Mouse (Mus musculus): ENCODE results near the gene Sfswap.
A peak's percentile ranks its signal among the peaks of the same experiment; 100 is the strongest.
"Not testable (repeated sequence)": the region's sequence is repeated elsewhere in the genome, so short reads cannot be mapped to it uniquely, and the experiment has no call there.

Gene Sfswap

DNA sequence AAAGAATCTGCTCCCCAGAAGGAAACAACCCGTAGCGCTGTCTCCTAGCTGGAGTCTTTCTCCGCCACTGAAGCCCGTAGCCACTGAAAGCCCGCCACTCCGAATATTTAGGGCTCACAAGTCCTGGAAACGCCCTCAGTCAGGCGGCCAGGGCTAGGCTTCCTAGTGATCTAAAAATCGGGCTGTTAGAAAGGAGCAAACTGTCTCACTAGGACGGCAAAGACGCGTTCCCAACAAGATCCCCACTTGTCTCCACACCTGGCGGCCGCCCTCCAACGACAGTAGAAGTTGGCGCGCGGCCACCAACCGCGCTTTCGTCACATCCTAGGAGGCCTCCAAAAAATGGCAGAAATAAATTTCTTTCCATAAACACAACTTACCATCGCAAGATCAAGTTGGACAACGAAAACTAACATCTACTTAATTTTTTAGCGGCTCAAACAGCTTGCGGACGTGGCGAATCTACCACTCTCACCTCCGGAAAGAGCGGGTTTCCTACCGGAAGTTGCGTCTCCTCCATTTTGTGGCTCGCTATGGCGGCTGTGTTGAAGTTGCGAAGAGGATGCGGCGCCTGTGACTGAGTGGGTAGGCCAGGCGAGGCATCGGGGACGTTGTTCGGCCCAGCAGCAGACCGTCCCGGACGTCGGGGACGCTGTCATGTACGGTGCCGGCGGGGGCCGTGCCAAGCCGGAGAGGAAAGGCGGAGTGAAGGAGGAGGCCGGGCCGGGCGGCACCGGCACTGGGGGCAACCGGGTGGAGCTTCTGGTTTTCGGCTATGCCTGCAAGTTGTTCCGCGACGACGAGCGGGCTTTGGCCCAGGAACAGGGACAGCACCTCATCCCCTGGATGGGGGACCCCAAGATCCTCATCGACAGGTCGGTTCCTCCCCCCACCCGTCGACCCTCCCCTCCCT is at the start of gene Sfswap:
Sfswap (plus strand) TSS at position 500 of the 913 bp plus-strand sequence.
- peak; percentile 90 for DNase-seq (ENCODE audit: low read depth, low spot score)

DNA sequence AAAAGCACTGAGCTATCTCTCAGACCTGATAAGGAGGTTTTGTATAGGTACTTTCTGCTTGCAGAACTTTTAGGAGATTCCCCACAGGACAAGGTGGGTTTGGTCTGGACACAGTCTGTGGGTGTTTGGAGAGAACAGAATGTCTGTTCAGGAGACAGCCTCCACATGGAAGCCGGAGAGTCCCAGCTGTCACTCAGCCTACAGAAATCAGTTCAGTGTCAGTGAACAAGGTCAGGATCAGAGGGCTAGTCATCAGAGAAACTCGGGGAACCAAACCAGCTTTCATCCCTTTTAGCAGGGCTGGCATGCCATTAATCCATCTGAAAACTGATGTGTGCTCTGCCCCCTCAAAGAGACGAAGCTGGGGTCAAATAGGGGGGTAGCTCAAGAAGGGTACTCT is 48.5 kb upstream of the Sfswap start:
- DNase-seq (ENCODE audit: low read depth, low spot score) = no peak

GRCm38 (mm10) chr5:129454802-129455528 is 46.1 kb upstream of the Sfswap start:
- DNase-seq (ENCODE audit: low read depth, low spot score) = no peak

GRCm38 (mm10) chr5:129455529-129455896 is 45.5 kb upstream of the Sfswap start:
- DNase-seq (ENCODE audit: low read depth, low spot score) = no peak

DNA sequence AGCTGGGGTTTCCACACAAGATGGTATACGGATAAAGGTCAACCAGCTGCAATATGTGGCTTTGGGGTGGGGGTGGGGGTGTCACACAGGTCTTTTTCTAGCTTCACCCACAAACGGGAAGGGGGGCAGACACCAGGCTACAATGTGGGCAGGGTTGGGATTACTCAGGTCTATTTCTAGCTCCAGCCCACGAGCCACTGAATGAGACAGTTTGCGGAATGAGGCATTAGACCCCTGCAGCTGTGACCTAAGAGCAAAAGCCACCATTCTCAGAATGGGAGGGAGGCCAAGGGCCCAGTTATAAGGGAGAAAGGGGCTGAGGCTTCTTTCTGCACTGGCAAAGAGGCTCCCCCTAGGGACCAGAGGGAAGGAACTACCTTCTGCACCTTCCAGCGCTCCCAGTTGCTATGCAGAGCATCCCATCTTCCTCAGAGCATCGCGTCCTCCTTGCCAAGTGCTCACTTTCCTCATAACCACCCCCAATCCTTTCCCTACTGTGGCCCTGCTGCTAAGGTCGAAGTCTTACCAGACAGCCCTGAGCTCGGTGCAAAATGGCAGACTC is 44.4 kb upstream of the Sfswap start:
- DNase-seq (ENCODE audit: low read depth, low spot score) = no peak

GRCm38 (mm10) chr5:129458109-129458508 is 42.9 kb upstream of the Sfswap start:
- no peak for DNase-seq (ENCODE audit: low read depth, low spot score)

DNA sequence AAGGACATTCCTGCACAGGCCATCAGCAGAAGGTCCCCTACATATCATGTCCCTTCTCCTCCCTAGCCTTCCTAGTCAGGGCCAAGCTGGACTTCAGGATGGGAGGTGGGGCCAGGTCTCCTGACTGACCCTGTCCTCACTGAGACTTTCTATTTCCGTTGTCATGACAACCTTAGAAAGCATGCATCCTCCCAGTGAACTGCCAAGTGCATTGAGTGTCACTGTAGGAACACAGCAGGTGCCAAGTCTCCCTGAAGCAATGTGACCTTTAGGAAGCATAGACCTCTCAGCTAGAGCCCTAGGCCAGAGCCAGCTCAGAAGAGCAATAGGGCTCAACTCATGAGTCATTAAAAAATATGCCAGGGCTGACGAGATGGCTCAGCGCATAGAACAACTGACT is 42.5 kb upstream of the Sfswap start:
- DNase-seq (ENCODE audit: low read depth, low spot score) = no peak

DNA sequence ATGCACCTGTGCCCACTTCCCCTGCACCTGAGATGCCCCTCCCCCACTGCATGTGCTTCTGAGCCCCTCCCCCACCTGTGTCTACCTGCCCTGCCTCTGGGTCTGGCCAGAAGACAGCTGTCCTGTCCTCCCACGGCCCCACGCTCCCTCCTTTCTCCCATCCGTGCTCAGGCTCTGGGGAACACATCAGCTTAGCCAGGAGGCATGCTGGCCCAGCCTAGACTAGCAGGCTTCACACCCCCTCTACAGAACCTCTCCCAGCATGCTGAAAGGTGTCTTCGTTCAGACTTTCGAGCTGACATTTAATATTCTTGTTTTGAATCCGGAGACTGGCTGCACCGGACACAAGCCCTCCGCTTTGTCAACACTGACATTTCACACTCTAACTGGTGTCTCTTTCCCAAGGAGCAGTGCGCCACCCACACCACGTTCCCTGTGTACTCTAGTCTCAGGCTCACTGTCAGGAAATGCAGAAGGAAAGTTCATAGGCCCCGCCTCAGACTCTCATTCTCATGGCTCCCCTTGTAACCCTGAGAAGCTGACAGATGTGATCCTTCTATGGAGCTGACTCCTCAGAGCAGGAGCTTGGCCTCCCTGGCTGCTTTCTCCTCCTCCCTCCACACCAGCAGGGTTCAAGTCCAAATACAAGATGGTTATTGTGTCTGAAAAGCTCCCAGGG is 40.1 kb upstream of the Sfswap start:
- no peak for DNase-seq (ENCODE audit: low read depth, low spot score)

DNA sequence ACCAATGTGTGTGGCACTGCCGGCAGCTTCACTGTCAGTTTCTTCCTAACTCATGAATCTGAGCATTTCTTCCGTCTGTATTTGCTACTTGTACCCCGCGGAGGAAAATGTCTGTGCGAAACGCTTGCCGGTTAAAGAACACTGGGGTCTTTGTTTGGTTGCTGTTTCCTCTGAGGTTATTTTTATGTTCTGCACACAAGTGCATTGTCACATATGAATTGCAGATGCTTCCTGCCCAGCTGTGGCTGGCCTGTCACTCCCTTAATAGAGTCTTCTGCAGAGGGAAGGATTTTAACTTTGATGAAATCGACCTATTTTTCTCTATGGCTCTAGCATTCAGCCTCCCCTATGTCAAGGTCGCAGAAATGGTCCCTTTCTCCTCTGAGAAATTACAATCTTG is 37.4 kb upstream of the Sfswap start:
- DNase-seq (ENCODE audit: low read depth, low spot score) = not testable (repeated sequence)

- no peak for DNase-seq (ENCODE audit: low read depth, low spot score)
These were observed 35.2 kb upstream of the Sfswap start for GRCm38 (mm10) chr5:129465788-129466187.

GRCm38 (mm10) chr5:129475532-129476045 is 25.4 kb upstream of the Sfswap start:
- no peak for DNase-seq (ENCODE audit: low read depth, low spot score)

DNA sequence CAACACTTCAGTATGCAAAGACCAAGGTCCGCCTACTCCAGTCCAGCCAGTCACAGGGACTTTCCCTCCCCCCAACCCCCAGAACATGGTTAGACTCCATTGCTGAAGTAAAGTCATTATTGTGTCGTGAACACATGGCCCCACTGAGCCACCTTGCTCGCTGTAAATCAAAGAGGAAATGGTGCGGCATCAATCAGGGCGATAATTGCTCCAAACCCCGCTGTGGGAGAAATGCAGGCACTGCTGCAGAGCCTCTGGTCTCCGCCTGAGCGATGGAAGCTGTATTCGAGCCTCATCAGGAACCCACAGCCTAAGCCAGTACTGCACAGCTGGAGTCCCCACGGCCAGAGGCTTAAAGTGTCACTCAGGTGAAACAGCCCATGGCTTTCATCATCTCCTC is 11.1 kb upstream of the Sfswap start:
- no peak for DNase-seq (ENCODE audit: low read depth, low spot score)

GRCm38 (mm10) chr5:129501671-129502070 is 650 bp downstream of the Sfswap start:
- peak; percentile 34 for DNase-seq (ENCODE audit: low read depth, low spot score)

- DNase-seq (ENCODE audit: low read depth, low spot score) = no peak
These were observed 5.9 kb downstream of the Sfswap start for GRCm38 (mm10) chr5:129506886-129507285.

GRCm38 (mm10) chr5:129518180-129518579 is 17.2 kb downstream of the Sfswap start:
- DNase-seq (ENCODE audit: low read depth, low spot score) = no peak

- no peak for DNase-seq (ENCODE audit: low read depth, low spot score)
These were observed 17.8 kb downstream of the Sfswap start for GRCm38 (mm10) chr5:129518786-129519185.

GRCm38 (mm10) chr5:129519591-129519990 is 18.6 kb downstream of the Sfswap start:
- no peak for DNase-seq (ENCODE audit: low read depth, low spot score)

GRCm38 (mm10) chr5:129521501-129521900 is 20.5 kb downstream of the Sfswap start:
- DNase-seq (ENCODE audit: low read depth, low spot score) = no peak

- no peak for DNase-seq (ENCODE audit: low read depth, low spot score)
These were observed 20.9 kb downstream of the Sfswap start for GRCm38 (mm10) chr5:129521913-129522312.

- no peak for DNase-seq (ENCODE audit: low read depth, low spot score)
These were observed 22.1 kb downstream of the Sfswap start for GRCm38 (mm10) chr5:129523166-129523565.

- DNase-seq (ENCODE audit: low read depth, low spot score) = peak; percentile 9
These were observed 23.7 kb downstream of the Sfswap start for GRCm38 (mm10) chr5:129524751-129525150.

DNA sequence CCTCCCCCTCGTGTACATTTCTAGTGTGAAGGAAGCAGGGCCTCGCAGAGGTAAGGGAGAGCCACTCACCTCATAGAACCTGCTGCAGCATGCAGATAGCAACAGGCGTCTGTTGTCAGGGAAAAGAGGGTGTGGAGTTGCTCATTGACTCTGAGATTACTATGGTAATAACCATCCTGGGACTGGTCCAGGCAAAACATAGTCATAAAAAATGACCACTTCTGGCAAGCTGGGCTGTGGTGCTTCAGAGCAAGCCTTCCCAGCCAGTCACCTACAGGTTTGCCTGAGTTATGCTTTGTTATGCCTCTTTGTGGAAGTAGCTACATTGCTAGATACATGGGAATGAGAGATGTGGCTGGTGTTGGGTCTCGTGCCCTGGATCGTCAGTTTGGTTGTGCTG is 26.1 kb downstream of the Sfswap start:
- no peak for DNase-seq (ENCODE audit: low read depth, low spot score)

Data from CD4-positive, CD25-positive, alpha-beta regulatory T cell, adult 2 months (primary cell).